Mouse (Mus musculus) duodenum, adult 2 months (tissue): ENCODE results near the gene Pms1. TPM values are rescaled to one million over a fixed set of nuclear protein-coding genes. Genes with fewer than 3 reads are reported as not detected.

ENCODE experiments used
- polyA plus RNA-seq: library from polyadenylated mRNA; depleted of rRNA; stranded (reverse); fragments of >200 nt; gene quantifications from 2 replicates; pipeline ENCODE4 v1.2.3, GENCODE M21; 2012; ENCODE audit warnings: low replicate concordance; rRNA removed

The Pms1 gene
- 0.11 and 0.23 TPM in 2 replicates for polyA plus RNA-seq

DNA sequence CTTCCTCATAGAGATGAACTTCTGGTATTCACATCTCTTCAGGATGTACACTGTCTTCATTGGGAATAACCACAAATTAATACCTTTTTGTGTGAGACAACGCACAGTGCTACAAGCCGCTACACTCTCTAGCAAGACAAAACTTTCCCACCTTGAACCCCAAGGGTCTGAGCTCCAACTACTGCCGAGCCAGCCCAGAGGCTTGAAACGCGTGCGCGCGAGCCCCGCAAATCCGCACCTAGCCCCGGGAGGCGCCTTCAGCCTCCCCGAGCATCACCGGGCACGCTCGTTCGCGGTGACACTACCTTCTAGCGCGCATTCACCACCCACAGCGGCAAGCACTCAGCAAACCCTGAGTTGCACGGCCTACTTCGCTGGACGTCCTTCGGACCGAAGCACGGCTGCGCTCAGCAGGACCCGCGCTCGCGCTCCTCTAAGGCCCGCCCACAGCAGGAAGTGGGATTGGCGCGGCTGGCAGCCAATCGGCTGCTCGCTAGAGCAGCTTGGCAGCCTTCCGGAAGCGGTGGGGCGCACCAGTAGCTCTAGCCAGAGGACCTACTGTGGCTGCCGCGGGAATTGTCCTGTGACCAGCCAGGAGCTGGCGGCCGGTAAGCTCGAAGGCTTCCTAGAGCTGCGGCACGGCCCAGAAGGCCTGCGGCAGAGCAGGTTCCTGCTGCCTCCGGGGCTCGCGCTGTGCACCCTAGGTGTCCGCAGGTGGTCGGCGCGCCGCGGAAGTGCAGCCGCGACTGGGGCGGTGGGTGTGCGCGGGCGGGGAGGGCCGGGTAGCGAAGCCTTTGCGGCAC, at the start of gene Pms1, which contains the start of the genes Ormdl1 and Gm28778:
Pms1 (minus strand) TSS at position 438 of the 803 bp plus-strand sequence.
Ormdl1 (plus strand) TSS at position 515 of the 803 bp plus-strand sequence.
Gm28778 (plus strand) TSS at position 531 of the 803 bp plus-strand sequence.

DNA sequence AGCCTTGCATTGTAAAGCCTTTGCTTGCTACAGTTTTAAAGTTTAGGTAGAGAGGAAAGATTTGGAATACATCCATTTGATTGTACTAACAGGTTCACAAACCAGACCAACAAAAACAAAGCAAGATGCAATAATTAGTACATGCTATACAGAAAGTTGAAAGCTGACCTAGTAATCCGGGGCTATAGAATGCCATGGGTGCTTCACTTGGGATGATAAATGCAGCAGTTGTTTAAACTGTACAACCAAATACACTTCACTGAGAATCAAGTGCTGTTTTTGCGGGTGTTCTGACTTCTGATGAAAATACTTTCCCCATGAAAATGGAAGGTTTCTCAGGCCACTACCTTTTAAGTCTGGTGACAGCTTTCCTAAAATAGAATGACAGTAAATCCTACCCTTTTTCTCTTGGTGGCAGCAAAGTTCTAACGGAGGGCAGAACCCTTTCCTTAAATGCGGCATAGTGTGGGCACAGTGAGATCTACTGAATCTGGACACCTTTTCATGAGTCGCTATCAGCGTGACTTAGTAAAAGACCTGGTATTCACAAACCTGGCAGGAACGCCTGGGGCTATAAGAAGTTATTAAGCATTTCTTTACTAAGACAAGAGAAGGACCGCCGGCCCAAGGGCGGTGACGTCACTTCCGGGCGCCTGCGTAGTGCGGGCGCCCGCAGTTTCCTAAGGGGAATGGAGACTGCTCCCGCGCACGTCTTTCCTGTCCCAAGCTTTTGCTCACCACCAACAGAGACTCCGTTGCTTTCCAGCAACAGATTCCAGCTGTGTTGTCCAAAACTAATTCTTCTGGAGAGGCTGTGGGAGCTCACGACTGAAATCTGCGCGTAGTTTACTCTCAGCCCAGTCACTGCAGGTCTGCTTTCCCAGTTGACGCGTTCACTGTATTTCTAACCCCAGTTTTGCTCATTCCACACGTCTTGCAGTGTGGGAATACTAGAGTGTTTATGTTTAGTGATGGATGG, 16.5 kb upstream of the Pms1 start, which contains the start of gene Osgepl1:
Osgepl1 (plus strand) TSS at position 636 of the 979 bp plus-strand sequence.

DNA sequence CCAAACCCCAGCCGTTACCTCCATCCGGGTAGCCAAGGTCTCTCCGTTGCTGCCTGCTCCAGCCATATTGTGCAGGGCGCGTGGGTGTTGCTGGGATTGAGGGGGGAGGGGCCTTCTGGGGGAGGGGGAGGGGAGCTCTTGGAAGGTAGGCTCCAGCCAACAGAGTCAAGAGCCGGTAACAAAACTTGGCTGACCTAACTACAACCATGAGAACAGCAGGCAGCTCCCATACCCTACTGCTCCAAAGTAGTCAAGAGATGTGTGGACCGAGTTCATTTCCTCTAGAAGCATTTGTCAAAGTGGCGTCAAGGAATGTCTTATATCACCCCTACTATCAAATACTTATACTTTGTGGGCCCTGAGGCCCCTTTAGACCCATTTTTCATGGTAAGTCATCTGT, 109.3 kb downstream of the Pms1 start, which contains the start of gene 1700019A02Rik:
1700019A02Rik (minus strand) TSS at position 101 of the 400 bp plus-strand sequence.

Other genes with a start within 250 kb of the Pms1 start
- gene Mstn, start 235.4 kb downstream of the Pms1 start, polyA plus RNA-seq: 0.09 TPM in 1 of 2 replicates, not detected in the other
- gene 1700019A02Rik, start 109.4 kb downstream of the Pms1 start, polyA plus RNA-seq: not detected in 2 replicates
- 1.5 TPM in 2 replicates for gene Ormdl1, start 77 bp upstream of the Pms1 start, polyA plus RNA-seq
- gene Gm28778, start 93 bp upstream of the Pms1 start, polyA plus RNA-seq: 5.3 and 14.1 TPM in 2 replicates
- gene Osgepl1, start 16.6 kb upstream of the Pms1 start, polyA plus RNA-seq: 1.5 and 2.6 TPM in 2 replicates
- not detected in 2 replicates for gene Asdurf, start 55.6 kb upstream of the Pms1 start, polyA plus RNA-seq
- not detected in 2 replicates for gene Gm28551, start 55.6 kb upstream of the Pms1 start, polyA plus RNA-seq
- gene Asnsd1, start 55.7 kb upstream of the Pms1 start, polyA plus RNA-seq: 0.56 and 0.82 TPM in 2 replicates